Mouse (Mus musculus): ENCODE measurements around the gene Nptx1. TPM values are rescaled to one million over a fixed set of nuclear protein-coding genes. Genes with fewer than 3 reads are reported as not detected.
A peak's percentile ranks its signal among the peaks of the same experiment; 100 is the strongest.

The Nptx1 gene
- total RNA-seq, 2 experiments from 2014 or later = not detected

DNA sequence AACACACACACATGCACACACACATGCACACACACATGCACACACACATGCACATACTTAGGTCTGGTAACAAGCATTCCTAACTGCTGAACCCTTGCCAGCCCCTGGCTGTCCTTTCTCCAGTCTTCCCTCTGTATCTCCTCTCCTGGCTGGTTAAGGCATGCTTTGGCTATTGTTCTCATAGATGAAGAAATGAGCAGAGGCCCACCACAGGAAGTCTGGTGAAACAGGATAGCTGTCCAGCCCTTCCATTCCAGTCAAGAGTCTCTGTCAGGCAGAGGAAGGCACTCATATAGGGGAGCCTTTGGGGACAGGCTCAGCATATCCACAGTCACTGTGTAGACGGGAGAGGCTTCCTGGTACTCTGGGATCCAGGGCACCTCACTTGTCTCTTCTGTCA is 4.7 kb upstream of the Nptx1 start:
- peak; percentile 31 for ATAC-seq (replicated peaks; ENCODE audit: poor library complexity, severe bottlenecking)

- ATAC-seq (replicated peaks; ENCODE audit: poor library complexity, severe bottlenecking) = no peak
These were observed 3.9 kb upstream of the Nptx1 start for GRCm38 (mm10) chr11:119551468-119551867.

GRCm38 (mm10) chr11:119550546-119551335 is 3.2 kb upstream of the Nptx1 start:
- ATAC-seq (replicated peaks; ENCODE audit: poor library complexity, severe bottlenecking) = no peak

GRCm38 (mm10) chr11:119549371-119549811 is 1.8 kb upstream of the Nptx1 start:
- no peak for ATAC-seq (replicated peaks; ENCODE audit: poor library complexity, severe bottlenecking)

GRCm38 (mm10) chr11:119548741-119549370 is 1.3 kb upstream of the Nptx1 start:
- no peak for ATAC-seq (replicated peaks; ENCODE audit: poor library complexity, severe bottlenecking)

DNA sequence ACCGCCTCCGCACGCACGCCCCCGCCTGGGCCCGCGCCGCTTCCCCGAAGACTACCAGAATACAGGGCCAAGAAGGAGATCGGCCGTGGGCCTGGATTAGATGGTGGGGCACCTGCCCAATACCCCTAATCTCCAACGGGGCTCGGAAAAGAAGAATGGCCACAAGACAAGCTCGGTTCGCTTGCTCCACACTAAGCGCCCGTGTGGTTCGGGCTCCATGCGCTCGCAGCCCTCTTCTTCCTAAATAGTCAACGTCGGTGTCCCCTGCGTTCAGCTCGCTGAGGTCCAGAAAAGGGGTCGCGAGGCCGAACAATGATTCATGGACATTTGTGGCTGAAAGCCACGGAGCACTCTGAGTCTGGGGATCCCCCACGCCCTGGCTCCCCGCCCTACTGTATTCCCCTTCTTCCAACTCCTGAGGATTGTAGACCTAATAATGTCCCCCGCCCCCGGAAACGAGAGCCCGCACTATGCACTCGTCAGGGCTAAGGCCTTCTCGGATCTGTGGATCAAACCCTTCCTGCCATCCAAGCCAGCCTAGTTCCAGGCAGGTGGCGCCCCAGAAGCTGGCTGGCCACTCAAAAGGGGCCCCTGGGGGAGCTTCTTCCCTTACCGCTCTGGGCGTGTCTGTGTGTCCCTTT is 518 bp upstream of the Nptx1 start:
- no peak for ATAC-seq (replicated peaks; ENCODE audit: poor library complexity, severe bottlenecking)

DNA sequence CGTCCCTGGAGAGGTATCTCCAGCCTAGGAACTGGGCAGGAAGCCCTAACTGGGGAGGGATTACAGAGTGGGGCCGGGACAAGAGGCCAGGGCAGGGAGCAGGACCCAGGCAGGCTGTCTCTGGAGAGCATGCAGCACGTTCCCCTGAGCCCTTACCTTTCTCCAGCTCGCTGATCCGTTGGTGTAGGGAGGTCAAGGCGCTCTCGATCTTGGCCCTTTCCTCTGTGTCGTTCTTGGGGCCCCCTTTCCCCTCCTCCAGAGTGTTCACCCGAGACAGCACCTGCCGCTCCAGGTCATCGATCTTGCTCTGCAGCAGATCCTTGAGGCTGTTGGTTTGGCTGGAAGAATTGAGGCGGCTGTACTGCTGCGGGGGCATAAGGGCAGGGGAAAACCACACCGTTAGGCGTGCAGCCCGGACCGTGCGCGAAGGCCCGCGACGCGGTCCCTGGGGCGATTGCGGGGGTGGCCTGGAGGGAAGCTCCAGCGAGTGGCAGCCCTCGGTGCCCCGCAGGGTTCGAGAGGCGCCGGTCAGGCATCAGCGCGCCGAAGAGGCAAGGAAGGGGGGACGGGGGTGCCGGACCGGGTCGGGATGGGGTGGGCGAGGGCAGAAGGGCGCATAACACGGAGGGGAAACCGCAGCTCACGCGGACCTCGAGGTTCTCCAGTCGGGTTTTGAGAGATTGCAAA is 914 bp downstream of the Nptx1 start:
- ATAC-seq (replicated peaks; ENCODE audit: poor library complexity, severe bottlenecking) = no peak

- ATAC-seq (replicated peaks; ENCODE audit: poor library complexity, severe bottlenecking) = peak; percentile 43
These were observed 1.6 kb downstream of the Nptx1 start for GRCm38 (mm10) chr11:119545741-119546495.

DNA sequence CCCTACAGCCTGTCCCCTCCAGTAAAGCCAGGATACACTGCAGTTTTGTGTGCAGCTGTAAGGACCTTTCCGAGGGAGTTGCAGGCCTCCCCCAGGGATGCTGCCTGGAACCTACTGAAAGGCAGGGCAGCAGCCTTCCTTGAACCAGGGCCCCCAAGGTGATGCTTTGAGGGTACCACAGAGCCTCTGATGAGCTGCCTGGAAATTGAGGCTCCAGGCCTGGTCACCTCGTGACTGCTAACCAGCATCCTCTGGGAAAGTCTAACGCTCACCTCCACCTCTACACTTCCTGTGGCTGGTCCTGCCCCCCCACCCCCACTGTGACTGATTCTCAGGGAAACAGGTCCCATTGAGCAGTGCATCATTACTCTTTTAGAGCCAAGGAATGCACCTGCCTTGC is 2.3 kb downstream of the Nptx1 start:
- no peak for ATAC-seq (replicated peaks; ENCODE audit: poor library complexity, severe bottlenecking)

GRCm38 (mm10) chr11:119544518-119545105 is 2.9 kb downstream of the Nptx1 start:
- no peak for ATAC-seq (replicated peaks; ENCODE audit: poor library complexity, severe bottlenecking)

DNA sequence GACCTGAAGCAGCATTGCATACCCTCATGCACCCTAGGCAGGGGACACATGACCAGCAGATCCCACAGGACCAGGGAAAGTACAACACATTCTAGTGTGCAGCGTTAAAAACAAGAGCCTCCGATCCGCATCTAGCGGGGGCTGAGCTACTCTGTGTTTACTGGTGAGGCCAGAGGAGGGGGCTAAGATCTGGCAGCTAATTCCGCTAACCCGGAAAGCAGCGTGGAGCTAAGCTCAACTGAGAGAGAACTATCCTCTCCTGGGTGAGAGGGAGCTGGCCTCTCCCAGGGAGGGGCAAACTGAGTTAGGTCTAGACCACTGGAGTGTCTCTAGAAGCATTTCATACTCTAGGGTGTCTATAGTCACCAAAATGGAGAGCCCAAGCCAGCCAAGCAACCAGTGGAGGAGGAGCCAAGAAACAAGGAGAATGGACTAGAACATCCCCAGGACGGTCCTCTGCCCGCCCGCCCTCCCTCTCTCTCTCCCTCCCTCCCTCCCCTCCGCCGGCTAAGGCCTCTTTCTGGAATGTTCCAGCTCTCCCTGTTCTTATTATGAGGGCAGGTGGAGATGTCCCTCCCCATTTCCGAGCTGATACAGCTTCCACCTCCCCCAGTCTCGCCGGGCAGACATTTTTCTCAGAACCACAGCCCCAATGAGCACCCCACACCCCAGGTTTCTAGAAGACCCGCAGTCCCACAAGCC is 3.6 kb downstream of the Nptx1 start:
- ATAC-seq (replicated peaks; ENCODE audit: poor library complexity, severe bottlenecking) = no peak

- ATAC-seq (replicated peaks; ENCODE audit: poor library complexity, severe bottlenecking) = no peak
These were observed 4.7 kb downstream of the Nptx1 start for GRCm38 (mm10) chr11:119542886-119543285.

GRCm38 (mm10) chr11:119542371-119542770 is 5.2 kb downstream of the Nptx1 start:
- ATAC-seq (replicated peaks; ENCODE audit: poor library complexity, severe bottlenecking) = no peak

GRCm38 (mm10) chr11:119541082-119541481 is 6.5 kb downstream of the Nptx1 start:
- ATAC-seq (replicated peaks; ENCODE audit: poor library complexity, severe bottlenecking) = no peak

DNA sequence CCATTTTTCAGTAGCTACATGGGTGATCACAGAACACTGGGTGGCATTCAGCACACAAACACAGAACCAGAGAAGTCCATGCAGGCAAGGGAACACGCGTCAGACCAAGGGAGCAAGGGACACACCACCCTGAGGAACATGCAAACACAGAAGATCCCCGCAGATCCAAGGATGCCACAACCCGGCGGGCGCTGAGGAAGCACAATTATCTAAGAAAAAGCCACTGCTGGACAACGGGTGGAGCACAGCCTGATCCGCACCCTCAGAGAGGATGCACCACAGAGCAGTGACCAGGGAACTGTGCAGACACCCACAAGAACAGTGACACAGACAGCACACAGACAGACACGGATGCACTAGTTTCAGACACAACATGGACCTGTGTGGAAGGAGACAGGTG is 7.0 kb downstream of the Nptx1 start:
- no peak for ATAC-seq (replicated peaks; ENCODE audit: poor library complexity, severe bottlenecking)

DNA sequence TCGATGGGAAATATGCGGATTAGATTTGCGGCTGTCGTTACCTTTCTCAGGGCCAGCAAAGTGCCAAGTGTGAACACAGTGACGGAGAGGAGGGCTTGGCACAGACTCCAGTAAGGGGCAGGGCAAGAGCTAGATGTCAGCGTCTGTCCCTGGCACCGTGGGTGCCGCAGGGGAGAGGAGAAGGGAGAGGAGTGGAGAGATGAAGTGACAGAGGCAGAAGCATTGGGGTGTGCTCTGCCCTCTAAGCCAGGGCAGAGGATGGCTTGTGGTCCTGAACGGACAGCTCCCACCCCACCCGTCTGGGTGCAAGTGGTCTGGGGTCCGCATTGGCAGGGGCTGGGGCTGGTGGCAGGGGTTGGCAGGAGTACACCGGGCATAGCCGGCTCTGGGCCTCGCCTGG is 7.6 kb downstream of the Nptx1 start:
- ATAC-seq (replicated peaks; ENCODE audit: poor library complexity, severe bottlenecking) = peak; percentile 37

DNA sequence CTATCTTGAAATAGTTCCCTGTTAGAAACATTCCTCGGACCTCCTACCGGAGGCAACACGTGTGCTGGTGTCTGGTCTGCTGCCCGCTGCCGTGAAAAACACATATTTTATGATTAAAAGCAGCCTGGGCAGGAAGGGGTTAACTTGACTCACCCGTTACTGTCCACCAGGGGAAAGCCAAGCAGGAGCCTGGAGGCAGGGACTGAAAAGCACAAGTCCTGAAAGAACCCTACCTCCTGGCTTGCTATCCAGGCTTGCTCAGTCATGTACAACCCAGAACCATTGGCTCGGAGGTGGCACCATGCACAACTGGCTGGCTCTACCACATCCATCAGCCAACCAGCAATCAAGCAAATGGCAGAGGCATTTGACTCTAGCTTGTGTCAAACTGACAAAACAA is 13.8 kb downstream of the Nptx1 start:
- no peak for ATAC-seq (replicated peaks; ENCODE audit: poor library complexity, severe bottlenecking)

- no peak for ATAC-seq (replicated peaks; ENCODE audit: poor library complexity, severe bottlenecking)
These were observed 15.1 kb downstream of the Nptx1 start for GRCm38 (mm10) chr11:119532460-119532859.

DNA sequence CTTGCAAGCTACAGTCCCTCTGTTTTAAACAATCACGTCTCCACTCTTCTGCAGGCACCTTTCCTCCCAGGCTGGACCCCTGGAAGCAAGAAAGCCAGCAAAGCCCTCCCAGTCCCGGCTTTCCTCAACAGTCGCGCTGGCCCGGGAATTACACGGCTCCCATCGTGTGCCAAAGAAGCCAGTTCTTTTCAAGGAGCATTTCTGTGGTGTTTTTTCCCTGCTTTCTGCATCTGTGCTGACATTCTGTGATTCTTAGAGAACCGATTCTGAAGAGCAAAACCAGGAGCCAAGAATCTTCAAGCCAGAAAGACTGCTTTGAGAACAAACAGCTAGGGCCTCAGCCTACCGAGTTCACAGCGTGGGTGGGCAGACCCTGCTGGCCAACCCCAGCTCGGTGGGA is 18.6 kb downstream of the Nptx1 start:
- ATAC-seq (replicated peaks; ENCODE audit: poor library complexity, severe bottlenecking) = no peak
